Mouse (Mus musculus): Measurements from ENCODE around the gene Ankrd55. TPM values are rescaled to one million over a fixed set of nuclear protein-coding genes. Genes with fewer than 3 reads are reported as not detected.

The Ankrd55 gene
- polyA plus RNA-seq, 1 experiment from 2014 or later = 0.14 TPM

DNA sequence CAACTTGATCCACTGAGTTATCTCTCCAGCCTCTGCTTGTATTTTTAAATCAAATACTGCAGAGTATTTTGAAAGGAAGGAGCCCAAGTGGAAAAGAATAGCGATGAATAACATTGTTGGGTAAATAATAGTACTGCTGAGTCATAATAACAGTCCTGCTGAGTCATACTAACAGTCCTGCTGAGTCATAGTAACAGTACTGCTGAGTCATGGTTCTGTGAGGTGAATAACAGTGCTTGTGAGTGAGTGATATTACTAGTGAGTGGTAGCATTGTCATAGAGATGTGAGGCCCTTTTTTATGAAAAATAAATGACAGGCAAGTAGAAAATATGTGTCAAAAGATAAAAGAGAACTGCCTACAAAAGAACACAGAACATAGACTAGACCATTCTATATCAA lies 1.1 kb upstream of the Ankrd55 start:
- no peak for ATAC-seq (replicated peaks; ENCODE audit: insufficient number of reproducible peaks, low FRiP score, low TSS enrichment)
- no peaks in the 10 kb centered on the region for H3K27me3 ChIP-seq (ENCODE audit: control insufficient read depth, insufficient read depth, low read length)
- H3K9me3 ChIP-seq (replicated peaks; ENCODE audit: control insufficient read depth, low read length) = no peaks in the 10 kb centered on the region
- WGBS (ENCODE audit: insufficient replicate concordance) = 81% methylated on average over 1 of the region's 1 CpGs
- H3K9ac ChIP-seq (ENCODE audit: low read depth, low read length) = no peak overlapping the region
- H3K36me3 ChIP-seq (ENCODE audit: control insufficient read depth, insufficient read depth, low read length) = no peaks in the 10 kb centered on the region
- H3K4me3 ChIP-seq (ENCODE audit: low read depth, low read length) = no peak overlapping the region
- H3K27ac ChIP-seq (ENCODE audit: low read depth, low read length) = no peak overlapping the region
- no peak overlapping the region for H3K4me2 ChIP-seq
- peaks cover 9% of the 10 kb centered on the region for H3K4me1 ChIP-seq (ENCODE audit: control insufficient read depth, insufficient read depth, low read length)

DNA sequence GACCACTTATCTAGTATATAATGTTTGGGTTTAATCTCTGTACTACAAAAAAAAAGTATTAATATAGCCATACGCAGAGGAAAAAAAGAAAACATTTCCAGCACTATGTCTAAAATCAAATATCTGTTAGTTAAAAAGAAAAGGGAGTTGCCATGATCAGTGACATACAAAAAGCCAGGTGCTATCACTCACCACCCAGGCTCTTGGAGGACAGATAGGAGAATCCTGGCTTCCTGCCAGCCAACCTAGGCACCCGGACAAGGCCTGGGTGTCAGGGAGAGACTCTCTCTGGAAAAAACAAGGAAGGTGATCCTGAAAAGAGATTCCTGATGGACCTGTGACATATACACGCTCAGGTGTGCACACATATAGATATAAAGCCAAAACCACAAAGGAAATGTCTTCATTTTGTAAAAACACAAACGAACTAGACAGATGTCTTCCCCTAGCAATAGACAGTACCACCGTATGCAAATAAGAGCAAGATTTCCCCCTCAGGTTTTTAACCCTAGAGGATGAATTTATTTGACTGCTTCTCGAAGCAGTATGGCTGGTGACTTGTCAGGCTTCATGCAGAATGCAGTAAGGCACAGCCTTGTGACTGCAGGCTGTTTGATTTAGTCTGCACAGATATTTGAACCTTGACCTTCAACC lies 553 bp upstream of the Ankrd55 start:
- no peaks in the 10 kb centered on the region for H3K36me3 ChIP-seq (ENCODE audit: control insufficient read depth, insufficient read depth, low read length)
- 52% methylated on average over 6 of the region's 6 CpGs for WGBS (ENCODE audit: insufficient replicate concordance)
- H3K4me1 ChIP-seq (ENCODE audit: control insufficient read depth, insufficient read depth, low read length) = peaks cover 9% of the 10 kb centered on the region
- H3K9ac ChIP-seq (ENCODE audit: low read depth, low read length) = peak overlapping the region; percentile 34; the same call in 1 of the 2 replicates
- peak overlapping the region; percentile 12 for H3K4me3 ChIP-seq (ENCODE audit: low read depth, low read length)
- H3K27me3 ChIP-seq (ENCODE audit: control insufficient read depth, insufficient read depth, low read length) = no peaks in the 10 kb centered on the region
- peak overlapping the region; percentile 58 for H3K4me2 ChIP-seq
- ATAC-seq (replicated peaks; ENCODE audit: insufficient number of reproducible peaks, low FRiP score, low TSS enrichment) = no peak
- H3K27ac ChIP-seq (ENCODE audit: low read depth, low read length) = peak overlapping the region; percentile 24; the same call in 1 of the 2 replicates
- H3K9me3 ChIP-seq (replicated peaks; ENCODE audit: control insufficient read depth, low read length) = no peaks in the 10 kb centered on the region

DNA sequence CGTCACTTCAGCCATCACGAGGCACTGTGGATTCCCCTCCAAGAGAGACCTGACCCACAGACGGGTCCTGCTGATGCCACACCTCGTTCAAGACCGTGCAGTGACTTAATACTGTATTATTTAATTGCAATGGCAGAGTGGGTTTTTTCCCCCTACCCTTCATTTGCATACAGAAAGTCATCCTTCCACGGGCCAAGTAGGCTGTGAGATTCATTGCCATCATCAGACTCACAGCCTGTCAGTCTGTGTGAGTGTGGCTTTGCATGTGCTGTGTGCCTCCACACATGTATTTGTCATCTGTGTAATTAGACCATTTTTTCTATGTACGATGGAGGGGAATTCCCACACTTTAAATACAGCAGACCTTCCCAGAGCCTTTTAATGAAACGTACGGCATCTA lies 1.1 kb downstream of the Ankrd55 start:
- Histone ChIP-seq H3K27me3 (ENCODE audit: control insufficient read depth, insufficient read depth, low read length) (no peaks in the 10 kb centered on the region), H3K4me1 (ENCODE audit: control insufficient read depth, insufficient read depth, low read length) (peaks cover 9% of the 10 kb centered on the region), H3K4me2 (no peak overlapping the region), H3K4me3 (ENCODE audit: low read depth, low read length) (no peak overlapping the region), H3K9ac (ENCODE audit: low read depth, low read length) (no peak overlapping the region), H3K9me3 (replicated peaks; ENCODE audit: control insufficient read depth, low read length) (no peaks in the 10 kb centered on the region), H3K36me3 (ENCODE audit: control insufficient read depth, insufficient read depth, low read length) (no peaks in the 10 kb centered on the region), H3K27ac (ENCODE audit: low read depth, low read length) (no peak overlapping the region)
- no peak for ATAC-seq (replicated peaks; ENCODE audit: insufficient number of reproducible peaks, low FRiP score, low TSS enrichment)
- WGBS (ENCODE audit: insufficient replicate concordance) = 76% methylated on average over 9 of the region's 9 CpGs

DNA sequence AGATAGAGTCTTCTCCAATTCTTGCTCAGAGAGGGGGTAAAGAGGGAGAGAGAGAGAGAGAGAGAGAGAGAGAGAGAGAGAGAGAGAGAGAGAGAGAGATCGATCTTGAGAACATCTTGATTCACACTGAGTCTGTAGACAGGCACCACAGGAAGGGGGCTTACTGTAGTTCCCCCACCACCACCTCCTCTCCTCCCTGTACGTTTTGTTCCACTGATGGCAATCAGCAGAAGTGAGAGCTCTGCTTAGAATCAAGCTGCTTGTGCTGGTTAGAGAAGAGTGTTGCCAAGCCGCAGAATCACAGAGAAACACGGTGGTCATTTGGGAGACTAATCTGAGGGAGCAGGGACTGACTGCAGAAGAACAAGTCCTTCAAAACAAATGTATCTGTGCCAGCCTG lies 1.7 kb downstream of the Ankrd55 start:
- Histone ChIP-seq H3K9ac (ENCODE audit: low read depth, low read length) (no peak overlapping the region), H3K36me3 (ENCODE audit: control insufficient read depth, insufficient read depth, low read length) (no peaks in the 10 kb centered on the region), H3K27me3 (ENCODE audit: control insufficient read depth, insufficient read depth, low read length) (no peaks in the 10 kb centered on the region), H3K27ac (ENCODE audit: low read depth, low read length) (no peak overlapping the region), H3K4me2 (no peak overlapping the region), H3K4me3 (ENCODE audit: low read depth, low read length) (no peak overlapping the region), H3K4me1 (ENCODE audit: control insufficient read depth, insufficient read depth, low read length) (peaks cover 9% of the 10 kb centered on the region), H3K9me3 (replicated peaks; ENCODE audit: control insufficient read depth, low read length) (no peaks in the 10 kb centered on the region)
- ATAC-seq (replicated peaks; ENCODE audit: insufficient number of reproducible peaks, low FRiP score, low TSS enrichment) = no peak
- WGBS (ENCODE audit: insufficient replicate concordance) = 40% methylated on average over 4 of the region's 4 CpGs

DNA sequence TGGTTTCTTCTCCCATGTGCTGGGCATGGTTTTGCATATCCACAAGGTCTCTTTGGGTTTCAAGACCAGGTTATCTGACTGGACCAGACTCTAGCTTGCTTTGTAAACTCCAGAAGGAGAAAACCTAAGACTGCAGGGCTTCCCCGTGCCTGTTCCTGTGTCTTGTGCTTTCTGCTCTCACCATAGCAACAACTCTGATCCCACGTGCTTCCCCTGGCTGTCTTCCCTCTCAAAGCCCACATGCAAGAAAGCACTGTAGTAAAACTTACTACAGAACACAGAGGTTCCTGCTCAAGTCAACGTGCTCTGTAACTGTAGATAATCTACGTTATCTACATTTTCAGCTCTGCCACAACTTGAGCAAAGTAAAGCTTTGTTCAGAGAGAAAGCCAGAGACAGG lies 4.2 kb downstream of the Ankrd55 start:
- Histone ChIP-seq H3K9me3 (replicated peaks; ENCODE audit: control insufficient read depth, low read length) (no peaks in the 10 kb centered on the region), H3K4me2 (no peak overlapping the region), H3K9ac (ENCODE audit: low read depth, low read length) (no peak overlapping the region), H3K4me1 (ENCODE audit: control insufficient read depth, insufficient read depth, low read length) (peaks cover 9% of the 10 kb centered on the region), H3K4me3 (ENCODE audit: low read depth, low read length) (no peak overlapping the region), H3K27me3 (ENCODE audit: control insufficient read depth, insufficient read depth, low read length) (no peaks in the 10 kb centered on the region), H3K27ac (ENCODE audit: low read depth, low read length) (no peak overlapping the region), H3K36me3 (ENCODE audit: control insufficient read depth, insufficient read depth, low read length) (no peaks in the 10 kb centered on the region)
- ATAC-seq (replicated peaks; ENCODE audit: insufficient number of reproducible peaks, low FRiP score, low TSS enrichment) = no peak
- 39% methylated on average over 4 of the region's 4 CpGs for WGBS (ENCODE audit: insufficient replicate concordance)

DNA sequence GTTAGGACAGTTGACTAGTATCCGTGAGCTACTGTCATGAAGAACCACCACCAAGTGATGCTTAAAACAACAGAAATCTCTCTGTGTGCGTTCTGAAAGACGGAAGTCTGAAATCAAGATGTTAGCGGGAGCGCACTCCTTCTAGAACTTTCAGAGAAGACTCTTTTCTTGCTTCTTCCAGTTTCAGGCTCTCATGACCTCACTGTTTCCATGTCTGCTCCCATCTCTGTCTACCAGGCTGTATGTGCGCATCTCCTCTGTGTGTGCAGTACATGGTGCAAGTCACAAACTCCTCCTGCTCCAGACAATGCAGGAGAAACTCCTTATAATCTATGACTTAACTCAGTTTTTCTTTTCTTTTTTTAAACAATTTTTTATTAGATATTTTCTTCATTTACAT lies 4.8 kb downstream of the Ankrd55 start:
- H3K4me3 ChIP-seq (ENCODE audit: low read depth, low read length) = no peak overlapping the region
- ATAC-seq (replicated peaks; ENCODE audit: insufficient number of reproducible peaks, low FRiP score, low TSS enrichment) = no peak
- no peak overlapping the region for H3K27ac ChIP-seq (ENCODE audit: low read depth, low read length)
- H3K36me3 ChIP-seq (ENCODE audit: control insufficient read depth, insufficient read depth, low read length) = no peaks in the 10 kb centered on the region
- no peak overlapping the region for H3K4me2 ChIP-seq
- no peak overlapping the region for H3K9ac ChIP-seq (ENCODE audit: low read depth, low read length)
- no peaks in the 10 kb centered on the region for H3K9me3 ChIP-seq (replicated peaks; ENCODE audit: control insufficient read depth, low read length)
- H3K27me3 ChIP-seq (ENCODE audit: control insufficient read depth, insufficient read depth, low read length) = no peaks in the 10 kb centered on the region
- H3K4me1 ChIP-seq (ENCODE audit: control insufficient read depth, insufficient read depth, low read length) = peaks cover 3% of the 10 kb centered on the region
- 95% methylated on average over 6 of the region's 6 CpGs for WGBS (ENCODE audit: insufficient replicate concordance)

DNA sequence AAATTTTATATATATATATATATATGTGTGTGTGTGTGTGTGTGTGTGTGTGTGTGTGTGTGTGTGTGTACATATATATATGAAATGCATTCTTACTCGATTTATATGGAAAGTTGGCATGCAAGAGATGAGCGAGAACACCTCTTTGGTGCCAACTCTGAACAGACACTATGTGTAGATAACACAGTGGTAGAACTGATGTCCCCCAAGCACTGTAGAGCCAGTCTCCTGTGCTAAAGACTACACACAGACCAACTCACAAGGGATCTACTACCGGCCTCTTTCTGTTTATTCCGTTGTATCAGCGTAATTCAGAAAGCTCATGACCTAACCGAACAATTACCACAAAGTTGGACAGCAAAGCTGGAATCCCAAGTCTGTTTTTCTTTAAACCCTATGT lies 6.2 kb downstream of the Ankrd55 start:
- Histone ChIP-seq H3K27me3 (ENCODE audit: control insufficient read depth, insufficient read depth, low read length) (no peaks in the 10 kb centered on the region), H3K4me1 (ENCODE audit: control insufficient read depth, insufficient read depth, low read length) (peaks cover 2% of the 10 kb centered on the region; the same call in 1 of the 2 replicates), H3K36me3 (ENCODE audit: control insufficient read depth, insufficient read depth, low read length) (no peaks in the 10 kb centered on the region), H3K4me2 (no peak overlapping the region), H3K9me3 (replicated peaks; ENCODE audit: control insufficient read depth, low read length) (no peaks in the 10 kb centered on the region), H3K9ac (ENCODE audit: low read depth, low read length) (no peak overlapping the region), H3K4me3 (ENCODE audit: low read depth, low read length) (no peak overlapping the region), H3K27ac (ENCODE audit: low read depth, low read length) (no peak overlapping the region)
- WGBS (ENCODE audit: insufficient replicate concordance) = 92% methylated on average over 6 of the region's 6 CpGs
- no peak for ATAC-seq (replicated peaks; ENCODE audit: insufficient number of reproducible peaks, low FRiP score, low TSS enrichment)

DNA sequence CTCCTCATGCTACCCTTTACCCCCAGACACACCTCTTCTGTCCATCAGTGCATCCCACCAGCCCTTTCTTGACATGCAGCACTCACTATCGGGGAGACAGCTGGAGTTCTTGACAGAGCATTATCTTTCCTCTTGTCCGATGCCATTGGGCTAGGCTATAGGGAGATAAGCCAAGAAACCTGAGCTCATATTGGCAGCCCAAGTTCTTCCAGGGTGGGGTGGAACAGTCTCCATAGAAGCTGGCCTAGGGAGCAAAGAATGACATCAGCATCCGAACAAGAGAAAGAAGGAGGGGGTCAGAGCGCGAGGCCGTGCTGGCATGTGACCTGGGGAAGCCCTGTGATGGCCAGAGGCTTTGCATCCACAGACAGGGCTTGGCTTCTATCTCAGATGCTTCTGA lies 9.5 kb downstream of the Ankrd55 start:
- ATAC-seq (replicated peaks; ENCODE audit: insufficient number of reproducible peaks, low FRiP score, low TSS enrichment) = no peak
- H3K9ac ChIP-seq (ENCODE audit: low read depth, low read length) = no peak overlapping the region
- no peak overlapping the region for H3K27ac ChIP-seq (ENCODE audit: low read depth, low read length)
- H3K4me1 ChIP-seq (ENCODE audit: control insufficient read depth, insufficient read depth, low read length) = no peaks in the 10 kb centered on the region
- no peaks in the 10 kb centered on the region for H3K9me3 ChIP-seq (replicated peaks; ENCODE audit: control insufficient read depth, low read length)
- H3K27me3 ChIP-seq (ENCODE audit: control insufficient read depth, insufficient read depth, low read length) = no peaks in the 10 kb centered on the region
- H3K4me2 ChIP-seq = no peak overlapping the region
- no peaks in the 10 kb centered on the region for H3K36me3 ChIP-seq (ENCODE audit: control insufficient read depth, insufficient read depth, low read length)
- no peak overlapping the region for H3K4me3 ChIP-seq (ENCODE audit: low read depth, low read length)
- 70% methylated on average over 6 of the region's 6 CpGs for WGBS (ENCODE audit: insufficient replicate concordance)

DNA sequence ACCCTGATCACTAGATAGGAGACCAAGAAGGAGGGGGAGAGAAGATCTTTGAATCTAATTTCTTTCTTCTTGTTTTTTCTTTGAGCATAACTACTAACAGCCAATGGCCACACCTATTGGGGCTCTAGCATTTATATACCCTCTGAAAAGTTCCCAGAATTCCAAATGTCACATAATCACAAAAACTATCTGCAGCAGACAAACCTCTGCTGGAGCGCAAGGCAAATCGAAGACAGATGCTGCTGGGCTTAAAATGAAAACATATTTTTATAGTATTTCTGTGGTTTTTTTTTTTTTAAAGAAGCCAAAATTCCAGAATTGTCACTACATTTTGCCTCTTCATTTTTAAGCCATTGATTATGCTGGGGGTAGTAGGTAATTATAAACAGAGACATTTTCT lies 15.2 kb downstream of the Ankrd55 start:
- Histone ChIP-seq H3K36me3 (ENCODE audit: control insufficient read depth, insufficient read depth, low read length) (no peaks in the 10 kb centered on the region), H3K27me3 (ENCODE audit: control insufficient read depth, insufficient read depth, low read length) (no peaks in the 10 kb centered on the region), H3K4me1 (ENCODE audit: control insufficient read depth, insufficient read depth, low read length) (no peaks in the 10 kb centered on the region), H3K27ac (ENCODE audit: low read depth, low read length) (no peak overlapping the region), H3K4me2 (no peak overlapping the region), H3K9ac (ENCODE audit: low read depth, low read length) (no peak overlapping the region), H3K4me3 (ENCODE audit: low read depth, low read length) (no peak overlapping the region), H3K9me3 (replicated peaks; ENCODE audit: control insufficient read depth, low read length) (no peaks in the 10 kb centered on the region; the same call in 1 of the 2 replicates)
- 94% methylated on average over 2 of the region's 2 CpGs for WGBS (ENCODE audit: insufficient replicate concordance)
- ATAC-seq (replicated peaks; ENCODE audit: insufficient number of reproducible peaks, low FRiP score, low TSS enrichment) = no peak
